Mouse (Mus musculus) heart, postnatal 0 days (tissue): ENCODE measurements around the gene Tcam1. TPM values are rescaled to one million over a fixed set of nuclear protein-coding genes. Genes with fewer than 3 reads are reported as not detected.

ENCODE experiments used
- ATAC-seq: fragments of 200-750 bp; cut with Nextera tagmentation; 2 replicates; pipeline ENCODE4 v1.8.0; 2017; ENCODE audit warnings: low read depth, moderate number of reproducible peaks, moderate library complexity; ENCODE audit not compliant: insufficient read depth
- DNase-seq: peaks from one replicate; pipeline ENCODE4 v3.0.0-alpha.2; 2016; ENCODE audit warnings: low spot score
- H3K27ac ChIP-seq: fragments of 300-500 bp; sonication (generic); 2 replicates; pipeline ENCODE4 v1.5.1; 2014; ENCODE audit warnings: low read depth, mild to moderate bottlenecking
- H3K27me3 ChIP-seq: fragments of 300-500 bp; sonication (generic); 2 replicates; pipeline ENCODE4 v1.6.1; 2014; ENCODE audit warnings: low read length, mixed read lengths; ENCODE audit not compliant: control insufficient read depth, insufficient read depth
- H3K36me3 ChIP-seq: fragments of 300-500 bp; sonication (generic); replicated peaks from 2 replicates; pipeline ENCODE4 v1.6.1; 2014; ENCODE audit warnings: low read length, mixed read lengths; ENCODE audit not compliant: control insufficient read depth, insufficient read depth
- H3K4me1 ChIP-seq: fragments of 300-500 bp; sonication (generic); 2 replicates; pipeline ENCODE4 v1.6.1; 2014; ENCODE audit warnings: antibody characterized with exemption; ENCODE audit not compliant: control insufficient read depth, insufficient read depth
- H3K4me2 ChIP-seq: fragments of 300-500 bp; sonication (generic); 2 replicates; pipeline ENCODE4 v1.6.1; 2014; ENCODE audit warnings: low read depth, mild to moderate bottlenecking, low read length, moderate library complexity
- H3K4me3 ChIP-seq: fragments of 300-500 bp; sonication (generic); 2 replicates; pipeline ENCODE4 v1.5.1; 2014; ENCODE audit warnings: low read depth, low read length
- H3K9ac ChIP-seq: fragments of 300-500 bp; sonication (generic); replicated peaks from 2 replicates; pipeline ENCODE4 v1.6.1; 2014; ENCODE audit warnings: low read depth, low read length, mixed read lengths
- H3K9me3 ChIP-seq: fragments of 300-500 bp; sonication (generic); replicated peaks from 2 replicates; pipeline ENCODE4 v1.6.1; 2016; ENCODE audit warnings: low read length; ENCODE audit not compliant: control insufficient read depth
- CTCF ChIP-seq: IDR thresholded peaks from 2 replicates; pipeline ENCODE4 v1.5.1; 2016; ENCODE audit warnings: antibody characterized with exemption, control low read depth, low read depth
- EP300 ChIP-seq: IDR thresholded peaks from 2 replicates; pipeline ENCODE4 v1.6.1; 2016; ENCODE audit warnings: antibody characterized with exemption, low read depth
- WGBS: fragments of 180-500 bp; shearing (Covaris S2); extraction: QIAGEN DNeasy Blood & Tissue Kit; methylation state at CpG from one replicate; pipeline ENCODE4 v1.1.7; 2014; 5-methylcytosine and 5-hydroxymethylcytosine counted together
- polyA plus RNA-seq: library from polyadenylated mRNA; unstranded; fragments of >200 nt; fragmentation: Nextera tagmentation; extraction: Ambion mirVana; gene quantifications from 2 replicates; pipeline ENCODE4 v1.2.1, GENCODE M21; 2015
- total RNA-seq: library from RNA; depleted of rRNA; stranded (reverse); fragments of >200 nt; gene quantifications from 2 replicates; pipeline ENCODE4 v1.2.3, GENCODE M21; 2014; ENCODE audit warnings: low replicate concordance

Gene Tcam1
- total and polyA plus RNA-seq, 2 experiments from 2014 or later: not detected

DNA sequence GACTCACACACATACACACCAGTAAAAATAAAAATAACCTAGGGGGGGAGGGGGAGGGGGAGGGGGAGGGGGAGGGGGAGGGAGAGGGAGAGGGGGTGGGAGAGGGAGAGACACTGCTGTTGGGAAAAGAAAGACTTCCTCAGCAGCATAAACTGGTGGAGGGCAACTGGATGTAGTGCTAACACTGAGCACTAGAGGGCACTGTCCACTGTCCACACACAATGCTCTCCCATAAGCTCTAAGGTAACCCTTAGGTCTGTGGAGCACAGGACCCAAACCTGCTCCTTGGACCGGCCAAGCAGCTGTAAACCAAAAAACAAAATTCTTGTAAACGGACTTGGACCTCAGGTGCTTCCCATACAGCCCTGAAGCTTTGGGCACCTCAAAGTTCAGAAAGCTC, 26.2 kb downstream of the Tcam1 start:
- ATAC-seq: peak; percentile 78; the same call in 1 of the 2 replicates
- Histone ChIP-seq H3K9ac (no peak overlapping the region), H3K4me3 (no peak overlapping the region), H3K4me1 (no peaks in the 10 kb centered on the region), H3K27me3 (no peaks in the 10 kb centered on the region), H3K4me2 (no peak overlapping the region), H3K9me3 (no peaks in the 10 kb centered on the region), H3K27ac (no peak overlapping the region), H3K36me3 (no peaks in the 10 kb centered on the region)
- TF ChIP-seq CTCF: peak; percentile 87
- TF ChIP-seq EP300: no peak
- DNase-seq: peak; percentile 46
- 20% methylated on average over 2 of the region's 2 CpGs for WGBS

DNA sequence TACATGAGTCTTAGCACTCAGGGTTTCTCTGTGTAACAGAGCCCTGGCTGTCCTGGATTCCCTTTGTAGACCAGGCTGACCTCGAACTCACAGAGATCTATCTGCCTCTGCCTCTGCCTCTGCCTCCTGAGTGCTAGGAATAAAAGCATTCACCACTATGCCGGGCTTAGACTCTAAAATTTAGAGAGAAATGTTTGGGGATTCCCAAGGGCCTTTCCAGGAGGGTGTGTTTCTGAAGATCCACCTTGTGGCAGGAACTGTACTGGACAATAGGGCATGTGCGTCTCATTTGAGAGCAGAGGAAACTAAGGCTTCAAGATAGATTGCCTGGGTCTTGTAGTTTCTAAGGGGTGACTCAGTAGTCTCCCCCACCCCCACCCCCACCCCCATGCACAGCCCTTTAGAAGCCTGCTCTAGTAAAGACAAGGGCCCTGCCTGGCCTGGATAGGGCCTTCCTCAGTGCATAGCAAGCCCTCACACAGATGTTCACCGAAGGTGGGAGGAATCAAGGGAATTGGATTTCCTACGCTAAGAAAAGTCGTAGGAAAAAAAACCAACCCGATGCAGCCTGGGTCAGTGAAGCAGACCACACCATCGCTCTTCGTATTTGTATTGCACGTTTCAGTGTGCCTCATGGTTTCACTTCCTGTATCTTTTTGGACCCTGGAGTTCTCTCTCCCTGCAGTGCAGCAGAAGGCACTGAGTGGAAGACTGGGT, 29.0 kb downstream of the Tcam1 start:
- H3K36me3 ChIP-seq: no peaks in the 10 kb centered on the region
- H3K4me2 ChIP-seq: no peak overlapping the region
- no peak overlapping the region for H3K4me3 ChIP-seq
- H3K9ac ChIP-seq: no peak overlapping the region
- no peak for ATAC-seq
- no peak overlapping the region for H3K27ac ChIP-seq
- H3K9me3 ChIP-seq: no peaks in the 10 kb centered on the region
- TF ChIP-seq CTCF (no peak), EP300 (no peak)
- 78% methylated on average over 10 of the region's 10 CpGs for WGBS
- no peak for DNase-seq
- H3K4me1 ChIP-seq: no peaks in the 10 kb centered on the region
- H3K27me3 ChIP-seq: no peaks in the 10 kb centered on the region

DNA sequence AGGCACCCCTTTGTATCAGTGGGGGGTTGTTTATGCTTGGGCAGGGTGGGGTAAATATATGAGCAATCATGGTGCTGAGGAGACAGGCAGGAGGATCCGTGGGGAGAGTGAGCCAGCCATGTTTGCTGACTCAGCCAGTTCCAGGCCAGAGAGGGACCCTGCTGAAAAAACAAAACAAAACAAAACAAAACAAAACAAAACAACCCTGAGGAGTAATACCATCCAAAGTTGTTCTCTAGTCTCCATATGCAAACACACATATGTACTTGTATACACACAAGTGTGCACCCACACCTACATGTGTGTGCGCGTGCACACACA, 29.6 kb downstream of the Tcam1 start:
- Histone ChIP-seq H3K27me3 (no peaks in the 10 kb centered on the region), H3K9ac (no peak overlapping the region), H3K27ac (no peak overlapping the region), H3K4me2 (no peak overlapping the region), H3K4me3 (no peak overlapping the region), H3K4me1 (no peaks in the 10 kb centered on the region), H3K9me3 (no peaks in the 10 kb centered on the region), H3K36me3 (no peaks in the 10 kb centered on the region)
- no peak for DNase-seq
- TF ChIP-seq CTCF: no peak
- no peak for TF ChIP-seq EP300
- ATAC-seq: no peak
- 91% methylated on average over 3 of the region's 3 CpGs for WGBS

DNA sequence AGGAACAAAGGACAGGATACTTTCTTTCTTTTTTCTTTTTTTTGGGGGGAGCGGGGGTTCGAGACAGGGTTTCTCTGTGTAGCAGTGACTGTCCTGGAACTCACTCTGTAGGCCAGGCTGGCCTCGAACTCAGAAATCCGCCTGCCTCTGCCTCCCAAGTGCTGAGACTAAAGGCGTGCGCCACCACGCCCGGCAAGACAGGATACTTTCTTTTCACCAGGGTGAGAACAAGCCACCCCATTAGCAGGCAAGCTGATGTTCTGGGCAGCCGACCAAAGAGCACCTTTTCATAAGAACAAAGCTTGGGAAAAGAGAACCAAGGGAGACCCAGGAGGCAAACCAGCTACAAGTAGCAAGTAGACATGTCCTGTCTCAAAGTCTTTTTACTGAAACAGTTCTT, 30.3 kb downstream of the Tcam1 start:
- H3K4me2 ChIP-seq: no peak overlapping the region
- H3K4me3 ChIP-seq: no peak overlapping the region
- H3K36me3 ChIP-seq: no peaks in the 10 kb centered on the region
- no peak for TF ChIP-seq EP300
- no peak for TF ChIP-seq CTCF
- 81% methylated on average over 9 of the region's 9 CpGs for WGBS
- H3K27me3 ChIP-seq: no peaks in the 10 kb centered on the region
- no peak overlapping the region for H3K27ac ChIP-seq
- DNase-seq (no peak), ATAC-seq (no peak)
- no peak overlapping the region for H3K9ac ChIP-seq
- H3K9me3 ChIP-seq: no peaks in the 10 kb centered on the region
- no peaks in the 10 kb centered on the region for H3K4me1 ChIP-seq

DNA sequence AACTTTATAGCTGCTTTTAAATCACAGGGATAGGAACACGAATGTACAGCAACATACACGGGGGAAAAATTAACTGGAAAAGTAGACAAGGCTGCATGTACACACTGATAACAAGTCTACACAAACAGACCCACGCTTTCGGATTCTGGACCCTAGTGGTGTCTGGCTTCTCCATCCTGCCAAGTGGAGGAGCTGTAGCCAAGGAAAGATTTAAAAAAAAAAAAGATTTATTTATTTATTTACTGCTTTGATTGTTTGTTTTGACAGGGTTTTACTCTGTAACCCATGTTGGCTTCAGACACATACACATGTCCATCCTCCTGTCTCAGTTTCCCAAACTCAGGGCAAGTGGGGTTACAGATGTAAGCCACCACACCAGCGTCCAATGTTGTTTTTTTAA, 31.0 kb downstream of the Tcam1 start:
- Histone ChIP-seq H3K36me3 (no peaks in the 10 kb centered on the region), H3K4me2 (no peak overlapping the region), H3K9me3 (no peaks in the 10 kb centered on the region), H3K27ac (no peak overlapping the region), H3K9ac (no peak overlapping the region), H3K4me3 (no peak overlapping the region), H3K4me1 (no peaks in the 10 kb centered on the region), H3K27me3 (no peaks in the 10 kb centered on the region)
- no peak for TF ChIP-seq EP300
- no peak for TF ChIP-seq CTCF
- ATAC-seq: no peak
- WGBS: 50% methylated on average over 5 of the region's 5 CpGs
- DNase-seq: no peak

DNA sequence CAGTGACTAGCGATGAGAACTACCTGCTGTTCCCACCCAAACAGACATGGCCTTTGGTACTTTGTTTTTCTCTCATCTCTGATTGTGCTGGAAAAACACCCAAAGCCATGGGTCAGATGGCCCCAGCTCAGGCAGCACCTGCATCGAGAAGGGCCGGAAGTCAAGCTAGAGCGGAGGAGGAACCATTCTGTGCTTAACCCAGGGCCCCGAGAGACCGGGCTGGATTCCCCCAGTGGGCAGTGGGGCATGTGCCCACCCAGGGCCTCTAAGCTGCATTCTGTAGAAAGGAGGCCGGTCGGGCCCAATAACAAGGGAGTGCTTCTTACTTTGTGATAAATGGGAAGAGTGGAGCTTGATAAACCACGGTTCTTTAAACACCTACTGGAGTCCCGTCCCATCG, 31.7 kb downstream of the Tcam1 start:
- no peak for ATAC-seq
- H3K9ac ChIP-seq: no peak overlapping the region
- no peaks in the 10 kb centered on the region for H3K27me3 ChIP-seq
- no peaks in the 10 kb centered on the region for H3K36me3 ChIP-seq
- H3K27ac ChIP-seq: no peak overlapping the region
- no peak overlapping the region for H3K4me3 ChIP-seq
- TF ChIP-seq CTCF (no peak), EP300 (no peak)
- H3K9me3 ChIP-seq: no peaks in the 10 kb centered on the region
- no peaks in the 10 kb centered on the region for H3K4me1 ChIP-seq
- 71% methylated on average over 11 of the region's 11 CpGs for WGBS
- DNase-seq: no peak
- H3K4me2 ChIP-seq: no peak overlapping the region
